Mouse (Mus musculus) liver, embryonic 14.5 days (tissue): Measurements from ENCODE around the gene Aimp2. TPM values are rescaled to one million over a fixed set of nuclear protein-coding genes. Genes with fewer than 3 reads are reported as not detected.
A peak's percentile ranks its signal among the peaks of the same experiment; 100 is the strongest.

ENCODE experiments used
- ATAC-seq: fragments of 200-750 bp; cut with Nextera tagmentation; 2 replicates; pipeline ENCODE4 v1.8.0; 2017; ENCODE audit warnings: moderate number of reproducible peaks, mild to moderate bottlenecking, moderate library complexity; ENCODE audit not compliant: insufficient read depth
- DNase-seq, 3 experiments: peaks; one replicate each; pipeline ENCODE4 v3.0.0-alpha.2; 2012 to 2013; ENCODE audit warnings: low read depth in 3 of 3, low spot score in 3 of 3
- H3K27ac ChIP-seq: fragments of 300-500 bp; sonication (generic); 2 replicates; pipeline ENCODE4 v1.5.1; 2014; ENCODE audit warnings: moderate library complexity, mild to moderate bottlenecking, control low read depth, inconsistent platforms
- H3K27me3 ChIP-seq: fragments of 300-500 bp; sonication (generic); 2 replicates; pipeline ENCODE4 v1.6.1; 2014; ENCODE audit warnings: mild to moderate bottlenecking, low read length, moderate library complexity; ENCODE audit not compliant: control insufficient read depth, insufficient read depth
- H3K36me3 ChIP-seq: fragments of 300-500 bp; sonication (generic); replicated peaks from 2 replicates; pipeline ENCODE4 v1.6.1; 2014; ENCODE audit warnings: low read depth; ENCODE audit not compliant: control insufficient read depth, insufficient read depth
- H3K4me1 ChIP-seq, 2 experiments: fragments of 200-500 bp in 1 of 2; fragments of 300-500 bp in 1 of 2; sonication (generic) in 1 of 2; replicated peaks; 2 replicates each; pipeline ENCODE4 v1.6.1; 2012 to 2014; ENCODE audit warnings: antibody characterized with exemption in 1 of 2, inconsistent platforms in 1 of 2, low read length in 1 of 2; ENCODE audit not compliant: control insufficient read depth in 2 of 2, insufficient read depth in 2 of 2
- H3K4me2 ChIP-seq: fragments of 300-500 bp; sonication (generic); 2 replicates; pipeline ENCODE4 v1.6.1; 2014; ENCODE audit warnings: low read depth, mild to moderate bottlenecking, control low read depth, moderate library complexity
- H3K4me3 ChIP-seq, 2 experiments: fragments of 200-500 bp in 1 of 2; fragments of 300-500 bp in 1 of 2; sonication (generic) in 1 of 2; 2 replicates each; pipeline ENCODE4 v1.5.1; 2012 to 2014; ENCODE audit warnings: low read depth in 2 of 2, low read length in 2 of 2, mild to moderate bottlenecking in 2 of 2, control low read depth in 1 of 2, inconsistent platforms in 1 of 2, moderate library complexity in 1 of 2; ENCODE audit not compliant: insufficient read depth in 1 of 2
- H3K9ac ChIP-seq: fragments of 300-500 bp; sonication (generic); replicated peaks from 2 replicates; pipeline ENCODE4 v1.6.1; 2014; ENCODE audit warnings: mild to moderate bottlenecking, control low read depth, moderate library complexity
- H3K9me3 ChIP-seq: fragments of 300-500 bp; sonication (generic); 2 replicates; pipeline ENCODE4 v1.6.1; 2016; ENCODE audit warnings: low read length, mixed read lengths; ENCODE audit not compliant: control insufficient read depth
- CTCF ChIP-seq: IDR thresholded peaks from 2 replicates; pipeline ENCODE4 v1.5.1; 2016; ENCODE audit warnings: antibody characterized with exemption, low read depth, control low read depth
- EP300 ChIP-seq: IDR thresholded peaks from 2 replicates; pipeline ENCODE4 v1.6.1; 2016; ENCODE audit warnings: antibody characterized with exemption, low read depth
- WGBS: fragments of 180-500 bp; shearing (Covaris S2); extraction: QIAGEN DNeasy Blood & Tissue Kit; methylation state at CpG from one replicate; pipeline ENCODE4 v1.1.7; 2014; ENCODE audit not compliant: insufficient replicate concordance; 5-methylcytosine and 5-hydroxymethylcytosine counted together
- polyA plus RNA-seq, 2 experiments: library from polyadenylated mRNA; depleted of rRNA in 1 of 2; stranded (reverse) in 1 of 2; unstranded in 1 of 2; fragments of >200 nt; fragmentation: Nextera tagmentation in 1 of 2; extraction: Ambion mirVana in 1 of 2; gene quantifications; 2 replicates each; pipeline versions ENCODE4 v1.2.1 to v1.2.3; 2012 to 2014

Gene Aimp2
- polyA plus RNA-seq, 2 experiments = 44.6 to 45.6 TPM

GRCm38 (mm10) chr5:143890741-143891140 lies 18.9 kb downstream of the Aimp2 start:
- WGBS = 77% methylated on average over 6 of the region's 6 CpGs
- no peak for ATAC-seq

GRCm38 (mm10) chr5:143885274-143885673 lies 24.4 kb downstream of the Aimp2 start:
- WGBS = 96% methylated on average over 3 of the region's 3 CpGs
- ATAC-seq = no peak
- peaks cover 100% of the 10 kb centered on the region for H3K36me3 ChIP-seq
- no peaks in the 10 kb centered on the region for H3K4me1 ChIP-seq
- no peak overlapping the region for H3K4me3 ChIP-seq
- no peak overlapping the region for H3K27ac ChIP-seq
- DNase-seq = no peak
- TF ChIP-seq CTCF (no peak), EP300 (no peak)
- no peak overlapping the region for H3K4me2 ChIP-seq
- no peak overlapping the region for H3K9ac ChIP-seq
- no peaks in the 10 kb centered on the region for H3K27me3 ChIP-seq
- no peaks in the 10 kb centered on the region for H3K9me3 ChIP-seq

More at GRCm38 (mm10) chr5:143890741-143891140, 18.9 kb downstream of the Aimp2 start:
- no peak overlapping the region for H3K4me2 ChIP-seq
- H3K36me3 ChIP-seq = peaks cover 96% of the 10 kb centered on the region
- H3K4me3 ChIP-seq = no peak overlapping the region
- no peak overlapping the region for H3K27ac ChIP-seq
- peaks cover 0 to 17% of the 10 kb centered on the region in 2 experiments; a peak in 3 of 4 replicates for H3K4me1 ChIP-seq
- H3K9me3 ChIP-seq = no peaks in the 10 kb centered on the region
- H3K9ac ChIP-seq = no peak overlapping the region
- TF ChIP-seq CTCF (no peak), EP300 (no peak)
- DNase-seq = no peak
- no peaks in the 10 kb centered on the region for H3K27me3 ChIP-seq

- H3K9me3 ChIP-seq = no peaks in the 10 kb centered on the region
- no peak for TF ChIP-seq CTCF
- no peak for TF ChIP-seq EP300
- H3K9ac ChIP-seq = no peak overlapping the region
- no peak overlapping the region for H3K4me2 ChIP-seq
- H3K4me3 ChIP-seq = no peak overlapping the region
- 68% methylated on average over 4 of the region's 4 CpGs for WGBS
- H3K27me3 ChIP-seq = no peaks in the 10 kb centered on the region
- DNase-seq = no peak
- H3K4me1 ChIP-seq = peaks cover 0 to 3% of the 10 kb centered on the region in 2 experiments; a peak in 1 of 4 replicates
- peak; percentile 57 for ATAC-seq
- peaks cover 79% of the 10 kb centered on the region for H3K36me3 ChIP-seq
- no peak overlapping the region for H3K27ac ChIP-seq
Observed at GRCm38 (mm10) chr5:143874571-143874970, 35.1 kb downstream of the Aimp2 start.

DNA sequence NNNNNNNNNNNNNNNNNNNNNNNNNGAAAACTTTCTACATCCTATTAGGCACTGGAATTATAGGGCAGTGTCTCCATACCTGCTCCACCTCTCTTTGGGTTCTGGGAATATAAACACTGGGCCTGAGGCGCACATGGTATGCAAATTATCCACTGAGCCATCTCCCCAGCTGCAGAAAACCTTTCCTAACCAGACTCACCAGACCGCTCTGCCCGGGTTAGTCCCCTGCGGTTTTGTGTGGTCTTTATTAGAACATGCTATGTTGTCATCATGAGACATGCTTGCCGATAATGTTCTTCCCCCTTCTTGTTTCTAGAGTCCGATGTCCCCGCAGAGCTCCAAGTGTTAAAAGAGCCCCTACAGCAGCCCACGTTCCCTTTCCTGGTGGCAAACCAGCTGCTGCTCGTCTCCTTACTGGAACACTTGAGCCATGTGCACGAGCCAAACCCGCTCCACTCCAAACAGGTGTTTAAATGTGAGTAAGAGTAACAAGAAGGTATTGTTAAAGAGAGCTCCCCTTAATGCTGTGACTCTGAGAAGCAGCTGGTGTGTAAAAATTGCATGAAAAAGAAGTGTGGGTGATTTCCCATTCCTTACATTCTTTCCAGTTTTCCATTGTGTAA lies 38.0 kb downstream of the Aimp2 start:
- Histone ChIP-seq H3K36me3 (peaks cover 51% of the 10 kb centered on the region), H3K9me3 (no peaks in the 10 kb centered on the region), H3K4me3 (no peak overlapping the region), H3K4me2 (no peak overlapping the region), H3K27ac (no peak overlapping the region), H3K9ac (no peak overlapping the region), H3K27me3 (no peaks in the 10 kb centered on the region), H3K4me1 (peaks cover 0 to 3% of the 10 kb centered on the region in 2 experiments; a peak in 1 of 4 replicates)
- WGBS = 90% methylated on average over 11 of the region's 11 CpGs
- TF ChIP-seq EP300 = no peak
- TF ChIP-seq CTCF = no peak
- DNase-seq = no peak
- no peak for ATAC-seq

Other genes with a start within 250 kb of the Aimp2 start
- gene Usp42, start 177.6 kb downstream of the Aimp2 start, polyA plus RNA-seq (2012; rRNA removed) = 1.4 and 1.7 TPM in 2 replicates
- gene Usp42, start 177.6 kb downstream of the Aimp2 start, polyA plus RNA-seq (2014; fragmentation: Nextera tagmentation; extraction: Ambion mirVana) = 2.5 and 4.1 TPM in 2 replicates
- 39.8 and 44.3 TPM in 2 replicates for gene Eif2ak1, start 92.1 kb downstream of the Aimp2 start, polyA plus RNA-seq (2012; rRNA removed)
- gene Eif2ak1, start 92.1 kb downstream of the Aimp2 start, polyA plus RNA-seq (2014; fragmentation: Nextera tagmentation; extraction: Ambion mirVana) = 108 and 112 TPM in 2 replicates
- 0.03 and 0.04 TPM in 2 replicates for gene Ankrd61, start 12.2 kb downstream of the Aimp2 start, polyA plus RNA-seq (2012; rRNA removed)
- gene Ankrd61, start 12.2 kb downstream of the Aimp2 start, polyA plus RNA-seq (2014; fragmentation: Nextera tagmentation; extraction: Ambion mirVana) = 0.13 and 0.27 TPM in 2 replicates
- 4.1 and 6.7 TPM in 2 replicates for gene Pms2, start 117 bp upstream of the Aimp2 start, polyA plus RNA-seq (2012; rRNA removed)
- gene Pms2, start 117 bp upstream of the Aimp2 start, polyA plus RNA-seq (2014; fragmentation: Nextera tagmentation; extraction: Ambion mirVana) = 13.6 and 15.7 TPM in 2 replicates
- 0.51 and 0.59 TPM in 2 replicates for gene Gm42421, start 18.3 kb upstream of the Aimp2 start, polyA plus RNA-seq (2012; rRNA removed)
- 0.20 and 0.24 TPM in 2 replicates for gene Gm42421, start 18.3 kb upstream of the Aimp2 start, polyA plus RNA-seq (2014; fragmentation: Nextera tagmentation; extraction: Ambion mirVana)
- 0.19 and 0.44 TPM in 2 replicates for gene Rsph10b, start 23.2 kb upstream of the Aimp2 start, polyA plus RNA-seq (2012; rRNA removed)
- gene Rsph10b, start 23.2 kb upstream of the Aimp2 start, polyA plus RNA-seq (2014; fragmentation: Nextera tagmentation; extraction: Ambion mirVana) = 0.21 and 0.66 TPM in 2 replicates
- gene Ccz1, start 105.0 kb upstream of the Aimp2 start, polyA plus RNA-seq (2012; rRNA removed) = 12.8 and 21.9 TPM in 2 replicates
- gene Ccz1, start 105.0 kb upstream of the Aimp2 start, polyA plus RNA-seq (2014; fragmentation: Nextera tagmentation; extraction: Ambion mirVana) = 46.8 and 47.1 TPM in 2 replicates
- gene Ocm, start 116.8 kb upstream of the Aimp2 start, polyA plus RNA-seq (2012; rRNA removed) = not detected in 2 replicates
- not detected in 2 replicates for gene Ocm, start 116.8 kb upstream of the Aimp2 start, polyA plus RNA-seq (2014; fragmentation: Nextera tagmentation; extraction: Ambion mirVana)
- gene Lmtk2, start 190.6 kb upstream of the Aimp2 start, polyA plus RNA-seq (2012; rRNA removed) = 2.4 and 2.9 TPM in 2 replicates
- gene Lmtk2, start 190.6 kb upstream of the Aimp2 start, polyA plus RNA-seq (2014; fragmentation: Nextera tagmentation; extraction: Ambion mirVana) = 1.5 and 1.7 TPM in 2 replicates